Mouse (Mus musculus) layer of hippocampus, adult 6 months (tissue): ENCODE measurements around the gene Tnfsf9. TPM values are rescaled to one million over a fixed set of nuclear protein-coding genes. Genes with fewer than 3 reads are reported as not detected.

ENCODE experiments used
- long read RNA-seq, 2 experiments: library from polyadenylated mRNA; unstranded; transcript quantifications; one replicate each; pipeline ENCODE4 v2.0.0; 2019 to 2020
- polyA plus RNA-seq: library from polyadenylated mRNA; unstranded; fragments of <200 nt; fragmentation: Nextera tagmentation; gene quantifications from 2 replicates; pipeline ENCODE4 v1.2.3, GENCODE M21; 2021

The Tnfsf9 gene
- 0.63 and 1.1 TPM in 2 replicates for polyA plus RNA-seq
- long read RNA-seq, experiment 1, partial matches to known transcripts, result 0 of 1 reads
- long read RNA-seq, experiment 1, other reads (novel, unspliced or antisense), result 0 of 1 reads
- long read RNA-seq, experiment 2, partial matches to known transcripts, result 0 of 2 reads
- long read RNA-seq, experiment 2, other reads (novel, unspliced or antisense), result 1 of 2 reads

DNA sequence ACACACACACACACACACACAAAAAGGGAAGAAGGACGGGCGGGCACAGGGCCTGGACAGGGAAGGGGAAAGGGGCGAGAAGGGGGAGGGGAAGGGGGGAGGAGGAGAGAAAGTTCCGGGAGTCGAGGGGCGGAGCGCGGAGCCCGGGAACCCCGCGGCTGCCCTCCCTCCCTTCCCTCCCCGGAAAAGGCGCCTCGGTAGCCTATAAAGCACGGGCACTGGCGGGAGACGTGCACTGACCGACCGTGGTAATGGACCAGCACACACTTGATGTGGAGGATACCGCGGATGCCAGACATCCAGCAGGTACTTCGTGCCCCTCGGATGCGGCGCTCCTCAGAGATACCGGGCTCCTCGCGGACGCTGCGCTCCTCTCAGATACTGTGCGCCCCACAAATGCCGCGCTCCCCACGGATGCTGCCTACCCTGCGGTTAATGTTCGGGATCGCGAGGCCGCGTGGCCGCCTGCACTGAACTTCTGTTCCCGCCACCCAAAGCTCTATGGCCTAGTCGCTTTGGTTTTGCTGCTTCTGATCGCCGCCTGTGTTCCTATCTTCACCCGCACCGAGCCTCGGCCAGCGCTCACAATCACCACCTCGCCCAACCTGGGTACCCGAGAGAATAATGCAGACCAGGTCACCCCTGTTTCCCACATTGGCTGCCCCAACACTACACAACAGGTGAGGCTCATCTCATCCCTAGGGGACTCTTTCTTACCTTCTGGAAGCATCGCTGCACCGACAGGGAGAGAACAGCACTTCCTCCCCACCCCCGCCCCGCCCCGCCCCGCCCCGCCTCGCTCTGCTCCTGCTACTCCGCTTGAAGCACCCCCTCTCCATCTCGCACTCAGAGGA is at the start of gene Tnfsf9:
TSS of gene Tnfsf9 (plus strand) at position 145 of the 854 bp plus-strand sequence.

DNA sequence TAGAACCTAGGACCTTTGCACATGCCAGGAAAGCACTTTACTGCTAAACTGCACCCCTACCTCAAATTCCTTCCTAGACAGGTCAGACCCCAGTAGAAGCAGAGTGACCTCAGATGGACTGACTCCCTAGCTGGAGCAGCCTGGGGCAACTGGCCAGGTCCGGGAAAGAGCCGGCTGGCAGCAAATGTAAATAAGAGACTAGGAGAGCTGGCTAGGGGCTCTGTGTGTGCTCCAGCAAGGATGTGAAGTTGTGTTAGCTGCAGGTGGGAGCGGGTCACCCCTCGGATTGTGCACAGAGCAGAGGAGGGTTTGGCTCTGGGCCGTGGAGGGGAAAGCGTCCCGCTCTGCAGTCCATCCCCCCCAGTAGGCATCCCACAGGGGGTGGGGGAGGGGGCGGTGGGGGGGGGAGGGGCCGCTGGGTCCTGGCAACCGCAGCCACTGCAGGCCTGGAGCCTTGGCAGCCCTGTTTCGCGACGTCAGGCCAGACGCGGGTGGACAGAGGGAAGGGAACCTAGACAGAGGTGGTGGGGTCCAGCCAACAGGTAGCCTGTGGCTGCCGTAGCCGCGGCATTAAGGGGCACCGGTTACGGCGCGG is 46.1 kb upstream of the Tnfsf9 start, which contains the start of gene Crb3:
TSS of gene Crb3 (plus strand) at position 215 of the 595 bp plus-strand sequence.

DNA sequence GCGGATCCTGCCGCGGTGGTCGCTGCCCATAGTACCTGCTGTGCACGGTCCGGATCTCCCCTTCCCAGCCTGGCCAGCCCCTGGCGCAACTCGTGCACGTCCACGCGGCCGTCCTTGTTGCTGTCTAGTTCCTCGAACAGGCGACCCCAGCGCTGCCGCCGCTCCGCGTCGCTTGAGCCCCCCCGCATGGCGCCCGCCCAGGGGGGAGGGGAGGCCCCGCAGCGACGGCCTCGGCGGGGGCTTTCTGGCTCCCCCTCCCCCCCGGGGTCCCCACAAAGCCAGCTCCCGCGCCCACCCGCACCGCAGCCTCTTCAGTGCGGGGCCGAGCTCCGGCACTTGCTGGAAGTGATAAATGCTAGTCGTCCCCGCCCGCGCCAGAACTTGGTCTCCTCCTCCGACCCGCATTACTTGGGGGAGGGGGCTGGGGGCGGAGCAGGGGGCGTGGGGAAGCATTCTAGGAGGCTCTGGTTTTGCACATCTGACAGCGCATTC is 45.6 kb upstream of the Tnfsf9 start, which contains the start of gene Slc25a23:
TSS of gene Slc25a23 (minus strand) at position 378 of the 492 bp plus-strand sequence.

GRCm38 (mm10) chr17:57078336-57078735 is 26.8 kb upstream of the Tnfsf9 start, which contains the start of gene Dennd1c:
Dennd1c (minus strand) TSS chr17:57078514.

GRCm38 (mm10) chr17:57087049-57087832 is 17.9 kb upstream of the Tnfsf9 start, which contains the start of gene Tubb4a:
Tubb4a (minus strand) TSS chr17:57087782.

DNA sequence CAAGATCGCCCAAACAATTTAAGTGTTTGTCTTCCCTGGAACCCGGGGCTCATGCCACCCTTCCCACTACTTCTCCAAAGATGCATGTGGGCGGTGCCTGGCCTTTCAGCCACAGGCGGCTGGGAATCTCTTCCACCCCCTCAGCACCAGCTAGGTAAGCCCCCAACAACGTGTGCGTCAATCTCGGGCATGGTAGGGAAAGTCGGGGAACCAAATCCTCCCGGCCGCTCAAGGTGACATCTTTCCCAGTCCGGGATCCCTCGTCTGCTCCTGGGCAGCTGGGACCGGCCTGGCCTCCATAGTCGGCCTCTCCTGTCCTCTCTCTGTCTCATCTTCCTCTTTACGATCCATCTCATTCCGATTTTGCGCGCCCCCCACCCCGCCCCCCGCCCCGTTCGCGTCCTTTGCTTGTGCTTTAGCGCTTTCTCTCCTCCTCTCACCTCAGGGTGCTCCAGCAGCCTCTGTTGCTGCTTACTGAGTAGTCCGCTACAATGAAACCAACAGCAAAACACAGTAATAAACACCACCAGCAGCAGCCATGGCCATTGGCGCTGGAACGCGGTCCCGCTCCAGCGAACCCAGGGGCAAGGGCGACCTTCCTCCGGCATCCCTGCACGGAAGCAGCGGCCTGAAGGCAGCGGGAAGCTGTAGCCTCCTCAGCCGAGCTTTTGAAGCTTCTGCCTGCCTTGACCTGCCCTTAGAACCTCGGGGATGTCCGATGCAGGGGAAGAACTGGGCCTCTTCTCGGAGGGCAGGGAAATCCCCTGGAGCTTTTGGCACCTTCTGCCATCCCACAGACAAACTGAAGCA is 44.1 kb downstream of the Tnfsf9 start, which contains the start of gene Cd70:
TSS of gene Cd70 (minus strand) at position 784 of the 810 bp plus-strand sequence.

Other genes starting within 250 kb of the Tnfsf9 start
- gene Acsbg2, start 230.9 kb upstream of the Tnfsf9 start, polyA plus RNA-seq, result not detected in 2 replicates
- 0.15 and 0.34 TPM in 2 replicates for gene 1700061G19Rik, start 229.8 kb upstream of the Tnfsf9 start, polyA plus RNA-seq
- gene Mllt1, start 169.9 kb upstream of the Tnfsf9 start, polyA plus RNA-seq, result 7.0 and 7.7 TPM in 2 replicates
- gene Acer1, start 123.2 kb upstream of the Tnfsf9 start, polyA plus RNA-seq, result not detected in 2 replicates
- gene Clpp, start 115.0 kb upstream of the Tnfsf9 start, polyA plus RNA-seq, result 228 and 229 TPM in 2 replicates
- 58.9 and 60.0 TPM in 2 replicates for gene Alkbh7, start 108.0 kb upstream of the Tnfsf9 start, polyA plus RNA-seq
- gene Pspn, start 105.3 kb upstream of the Tnfsf9 start, polyA plus RNA-seq, result not detected in 2 replicates
- 70.4 and 72.9 TPM in 2 replicates for gene Gtf2f1, start 94.0 kb upstream of the Tnfsf9 start, polyA plus RNA-seq
- gene Gm17949, start 93.9 kb upstream of the Tnfsf9 start, polyA plus RNA-seq, result 0.15 TPM in 1 of 2 replicates, not detected in the other
- gene Khsrp, start 73.8 kb upstream of the Tnfsf9 start, polyA plus RNA-seq, result 3.2 and 3.4 TPM in 2 replicates
- gene Slc25a41, start 63.7 kb upstream of the Tnfsf9 start, polyA plus RNA-seq, result not detected in 2 replicates
- gene Crb3, start 46.2 kb upstream of the Tnfsf9 start, polyA plus RNA-seq, result 1.5 and 8.4 TPM in 2 replicates
- gene Slc25a23, start 45.5 kb upstream of the Tnfsf9 start, polyA plus RNA-seq, result 37.6 and 49.0 TPM in 2 replicates
- gene Dennd1c, start 26.8 kb upstream of the Tnfsf9 start, polyA plus RNA-seq, result 0.68 and 1.0 TPM in 2 replicates
- 597 and 759 TPM in 2 replicates for gene Tubb4a, start 17.5 kb upstream of the Tnfsf9 start, polyA plus RNA-seq
- gene Cd70, start 44.5 kb downstream of the Tnfsf9 start, polyA plus RNA-seq, result 0.46 and 0.78 TPM in 2 replicates
- gene Tnfsf14, start 88.9 kb downstream of the Tnfsf9 start, polyA plus RNA-seq, result not detected in 2 replicates
- 0.72 and 1.1 TPM in 2 replicates for gene C3, start 122.8 kb downstream of the Tnfsf9 start, polyA plus RNA-seq
- 22.7 and 26.0 TPM in 2 replicates for gene Gpr108, start 143.1 kb downstream of the Tnfsf9 start, polyA plus RNA-seq
- gene Trip10, start 144.1 kb downstream of the Tnfsf9 start, polyA plus RNA-seq, result 3.2 and 4.0 TPM in 2 replicates
- gene Vav1, start 173.8 kb downstream of the Tnfsf9 start, polyA plus RNA-seq, result 1.7 and 2.0 TPM in 2 replicates